Mouse (Mus musculus) heart, postnatal 25 days (tissue): ENCODE measurements around the gene Hes1. TPM values are rescaled to one million over a fixed set of nuclear protein-coding genes. Genes with fewer than 3 reads are reported as not detected.

Experiments used
- DNase-seq: peaks from one replicate; pipeline ENCODE4 v3.0.0; 2022; ENCODE audit warnings: low spot score
- intact Hi-C: fragments of 180-260 bp; cut with DNase I; formaldehyde crosslinking; loops from one replicate; pipeline ENCODE4 v1.15.1; 2025
- total RNA-seq, 2 experiments: library from RNA; stranded (reverse); gene quantifications; 2 replicates each; pipeline ENCODE4 v1.2.3; 2021

The Hes1 gene
- total RNA-seq, 2 experiments from 2014 or later, result 24.0 to 27.4 TPM

GRCm38 (mm10) chr16:30047421-30047831, 16.8 kb upstream of the Hes1 start:
- intact Hi-C loops, result no loop called here
- no peak for DNase-seq

GRCm38 (mm10) chr16:30050767-30051490, 13.3 kb upstream of the Hes1 start:
- no peak for DNase-seq
- intact Hi-C loops, result no loop called here

GRCm38 (mm10) chr16:30052271-30052670, 11.9 kb upstream of the Hes1 start:
- DNase-seq, result no peak
- intact Hi-C loops, result no loop called here

GRCm38 (mm10) chr16:30052839-30053511, 11.2 kb upstream of the Hes1 start:
- intact Hi-C loops, result no loop called here
- no peak for DNase-seq

GRCm38 (mm10) chr16:30054541-30054940, 9.6 kb upstream of the Hes1 start:
- DNase-seq, result no peak
- intact Hi-C loops, result no loop called here

GRCm38 (mm10) chr16:30055361-30055889, 8.8 kb upstream of the Hes1 start:
- no peak for DNase-seq
- intact Hi-C loops, result no loop called here

GRCm38 (mm10) chr16:30055927-30056326, 8.3 kb upstream of the Hes1 start:
- intact Hi-C loops, result no loop called here
- no peak for DNase-seq

- peak; percentile 69 for DNase-seq
- intact Hi-C loops, result no loop called here
Measured at GRCm38 (mm10) chr16:30056906-30057305, 7.3 kb upstream of the Hes1 start.

- peak; percentile 61 for DNase-seq
- intact Hi-C loops, result loop anchor here (2.0 kb wide), 1 partner anchor 114 kb away; no protein-coding TSS in a partner anchor
Measured at GRCm38 (mm10) chr16:30058974-30059717, 5.0 kb upstream of the Hes1 start.

- intact Hi-C loops, result loop anchor here (5.0 kb wide), 1 partner anchor 178 kb away; no protein-coding TSS in a partner anchor
- DNase-seq, result no peak
Measured at GRCm38 (mm10) chr16:30060412-30060811, 3.8 kb upstream of the Hes1 start.

- intact Hi-C loops, result loop anchor here (5.0 kb wide), 1 partner anchor 180 kb away; no protein-coding TSS in a partner anchor
- no peak for DNase-seq
Measured at GRCm38 (mm10) chr16:30062242-30063030, 1.7 kb upstream of the Hes1 start.

GRCm38 (mm10) chr16:30063121-30063881, 883 bp upstream of the Hes1 start:
- intact Hi-C loops, result loop anchor here (5.0 kb wide), 1 partner anchor 181 kb away; no protein-coding TSS in a partner anchor
- peak; percentile 62 for DNase-seq

- DNase-seq, result no peak
- intact Hi-C loops, result loop anchor here (1.0 to 5.0 kb wide), 3 partner anchors 55 to 182 kb away; no protein-coding TSS in a partner anchor
Measured at GRCm38 (mm10) chr16:30064613-30065012, 429 bp downstream of the Hes1 start.

- intact Hi-C loops, result loop anchor here (1.0 kb wide), 1 partner anchor 56 kb away; no protein-coding TSS in a partner anchor
- DNase-seq, result peak; percentile 96
Measured at GRCm38 (mm10) chr16:30065077-30065476, 893 bp downstream of the Hes1 start.

- intact Hi-C loops, result loop anchor here (1.0 to 2.0 kb wide), 3 partner anchors 56 to 337 kb away; no protein-coding TSS in a partner anchor
- no peak for DNase-seq
Measured at GRCm38 (mm10) chr16:30065537-30066183, 1.5 kb downstream of the Hes1 start.

- intact Hi-C loops, result loop anchor here (2.0 kb wide), 2 partner anchors 252 to 338 kb away; no protein-coding TSS in a partner anchor
- DNase-seq, result peak; percentile 59
Measured at GRCm38 (mm10) chr16:30066184-30066851, 2.1 kb downstream of the Hes1 start.

- DNase-seq, result peak; percentile 75
- intact Hi-C loops, result loop anchor here (1.0 to 2.0 kb wide), 3 partner anchors 121 to 338 kb away; no protein-coding TSS in a partner anchor
Measured at GRCm38 (mm10) chr16:30066852-30067301, 2.7 kb downstream of the Hes1 start.
